Mouse (Mus musculus): Measurements from ENCODE around the gene Ggps1. TPM values are rescaled to one million over a fixed set of nuclear protein-coding genes. Genes with fewer than 3 reads are reported as not detected.

Ggps1 gene
- polyA plus RNA-seq, 1 experiment from 2014 or later: 36.7 TPM

- H3K27me3 ChIP-seq (replicated peaks; ENCODE audit: control insufficient read depth, insufficient read depth, low read length): no peaks in the 10 kb centered on the region
- no peaks in the 10 kb centered on the region for H3K4me1 ChIP-seq (ENCODE audit: control insufficient read depth, insufficient read depth, low read length)
- H3K4me2 ChIP-seq (ENCODE audit: low read depth, low read length): no peak overlapping the region
- H3K36me3 ChIP-seq (ENCODE audit: control insufficient read depth, insufficient read depth, low read length): peaks cover 6% of the 10 kb centered on the region
- no peak overlapping the region for H3K4me3 ChIP-seq (ENCODE audit: low read length)
- no peak for ATAC-seq
- H3K9ac ChIP-seq (ENCODE audit: low read depth, low read length): no peak overlapping the region
- no peaks in the 10 kb centered on the region for H3K9me3 ChIP-seq (ENCODE audit: control insufficient read depth, low read length)
- H3K27ac ChIP-seq (ENCODE audit: low read length): no peak overlapping the region
- 79% methylated on average over 4 of the region's 4 CpGs for WGBS
Measured at GRCm38 (mm10) chr13:14004086-14004485, 59.2 kb downstream of the Ggps1 start.

GRCm38 (mm10) chr13:14002706-14003105 is 60.6 kb downstream of the Ggps1 start:
- Histone ChIP-seq H3K27ac (ENCODE audit: low read length) (no peak overlapping the region), H3K4me2 (ENCODE audit: low read depth, low read length) (no peak overlapping the region), H3K27me3 (replicated peaks; ENCODE audit: control insufficient read depth, insufficient read depth, low read length) (no peaks in the 10 kb centered on the region), H3K36me3 (ENCODE audit: control insufficient read depth, insufficient read depth, low read length) (peaks cover 7% of the 10 kb centered on the region), H3K9me3 (ENCODE audit: control insufficient read depth, low read length) (no peaks in the 10 kb centered on the region), H3K4me3 (ENCODE audit: low read length) (no peak overlapping the region), H3K4me1 (ENCODE audit: control insufficient read depth, insufficient read depth, low read length) (no peaks in the 10 kb centered on the region), H3K9ac (ENCODE audit: low read depth, low read length) (no peak overlapping the region)
- ATAC-seq: no peak
- 67% methylated on average over 2 of the region's 2 CpGs for WGBS

Other genes with a start within 250 kb of the Ggps1 start
- gene B3galnt2, start 109.0 kb downstream of the Ggps1 start, polyA plus RNA-seq (2015; fragmentation: Nextera tagmentation; extraction: Ambion mirVana): 30.0 and 32.9 TPM in 2 replicates
- 37.8 and 41.3 TPM in 2 replicates for gene Tbce, start 23.9 kb downstream of the Ggps1 start, polyA plus RNA-seq (2015; fragmentation: Nextera tagmentation; extraction: Ambion mirVana)
- gene Arid4b, start 256 bp downstream of the Ggps1 start, polyA plus RNA-seq (2015; fragmentation: Nextera tagmentation; extraction: Ambion mirVana): 40.0 and 46.5 TPM in 2 replicates

Data from intestine, embryonic 16.5 days (tissue).